Mouse (Mus musculus) midbrain, postnatal 0 days (tissue): ENCODE results near the gene Ovch2. TPM values are rescaled to one million over a fixed set of nuclear protein-coding genes. Genes with fewer than 3 reads are reported as not detected.

Experiments
- ATAC-seq: fragments of 200-750 bp; cut with Nextera tagmentation; 2 replicates; pipeline ENCODE4 v1.8.0; 2017; ENCODE audit warnings: moderate number of reproducible peaks, mild to moderate bottlenecking, moderate TSS enrichment, moderate library complexity; ENCODE audit not compliant: low FRiP score
- DNase-seq: peaks from one replicate; pipeline ENCODE4 v3.0.0-alpha.2; 2015; ENCODE audit warnings: low spot score
- H3K27ac ChIP-seq: fragments of 300-500 bp; sonication (generic); 2 replicates; pipeline ENCODE4 v1.5.1; 2014; ENCODE audit warnings: low read depth, mild to moderate bottlenecking, low read length, mixed read lengths
- H3K27me3 ChIP-seq: fragments of 300-500 bp; sonication (generic); 2 replicates; pipeline ENCODE4 v1.6.1; 2014; ENCODE audit warnings: low read length, control low read depth, mixed read lengths; ENCODE audit not compliant: insufficient read depth
- H3K36me3 ChIP-seq: fragments of 300-500 bp; sonication (generic); 2 replicates; pipeline ENCODE4 v1.6.1; 2014; ENCODE audit warnings: low read length, control low read depth, mixed read lengths; ENCODE audit not compliant: insufficient read depth
- H3K4me1 ChIP-seq: fragments of 300-500 bp; sonication (generic); 2 replicates; pipeline ENCODE4 v1.6.1; 2014; ENCODE audit warnings: mild to moderate bottlenecking, control low read depth, antibody characterized with exemption, low read length, mixed read lengths; ENCODE audit not compliant: insufficient read depth
- H3K4me2 ChIP-seq: fragments of 300-500 bp; sonication (generic); 2 replicates; pipeline ENCODE4 v1.6.1; 2014; ENCODE audit warnings: low read depth, mild to moderate bottlenecking, low read length, mixed read lengths; ENCODE audit not compliant: poor library complexity, severe bottlenecking
- H3K4me3 ChIP-seq: fragments of 300-500 bp; sonication (generic); 2 replicates; pipeline ENCODE4 v1.5.1; 2014; ENCODE audit warnings: low read depth, mild to moderate bottlenecking, low read length, moderate library complexity
- H3K9ac ChIP-seq: fragments of 300-500 bp; sonication (generic); replicated peaks from 2 replicates; pipeline ENCODE4 v1.6.1; 2014; ENCODE audit warnings: mild to moderate bottlenecking, low read length, moderate library complexity, mixed read lengths; ENCODE audit not compliant: poor library complexity, severe bottlenecking
- H3K9me3 ChIP-seq: fragments of 300-500 bp; sonication (generic); 2 replicates; pipeline ENCODE4 v1.6.1; 2016; ENCODE audit warnings: low read length, control low read depth
- CTCF ChIP-seq: IDR thresholded peaks from 2 replicates; pipeline ENCODE4 v1.5.1; 2016; ENCODE audit warnings: antibody characterized with exemption, mild to moderate bottlenecking
- WGBS: fragments of 180-500 bp; shearing (Covaris S2); extraction: QIAGEN DNeasy Blood & Tissue Kit; methylation state at CpG from one replicate; pipeline ENCODE4 v1.1.7; 2014; 5-methylcytosine and 5-hydroxymethylcytosine counted together
- polyA plus RNA-seq: library from polyadenylated mRNA; unstranded; fragments of >200 nt; fragmentation: Nextera tagmentation; extraction: Ambion mirVana; gene quantifications from 2 replicates; pipeline ENCODE4 v1.2.1, GENCODE M21; 2015
- total RNA-seq: library from RNA; depleted of rRNA; stranded (reverse); fragments of >200 nt; gene quantifications from 2 replicates; pipeline ENCODE4 v1.2.3, GENCODE M21; 2014; rRNA removed

Ovch2 gene
- total and polyA plus RNA-seq, 2 experiments from 2014 or later, result not detected

DNA sequence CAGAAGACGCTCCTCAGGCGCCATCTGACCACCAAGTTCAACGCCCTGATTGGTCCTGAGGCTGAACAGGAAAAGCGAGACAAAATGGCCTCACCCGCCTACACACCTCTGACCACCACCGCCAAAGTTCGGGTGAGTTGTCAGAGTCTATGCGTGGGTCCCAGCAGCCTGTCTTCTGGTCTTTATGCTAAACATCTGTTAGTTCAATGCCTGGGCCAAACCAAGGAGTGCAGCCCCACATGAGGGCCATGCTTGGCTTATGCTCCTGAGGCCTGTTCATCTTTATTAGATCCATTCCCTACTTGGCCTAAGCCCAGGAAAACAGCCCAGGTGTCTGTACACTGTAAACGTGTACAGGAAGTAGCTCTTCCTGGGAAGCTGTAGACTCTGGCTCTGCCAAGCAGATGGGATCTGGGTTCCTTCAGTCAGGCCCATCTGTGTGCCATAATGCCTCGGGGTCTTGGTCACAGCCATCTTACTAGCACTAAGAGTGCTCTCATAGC is 58.0 kb downstream of the Ovch2 start:
- Histone ChIP-seq H3K36me3 (no peaks in the 10 kb centered on the region), H3K4me1 (no peaks in the 10 kb centered on the region), H3K4me3 (no peak overlapping the region), H3K27ac (no peak overlapping the region), H3K9ac (no peak overlapping the region), H3K9me3 (no peaks in the 10 kb centered on the region), H3K4me2 (no peak overlapping the region), H3K27me3 (no peaks in the 10 kb centered on the region)
- WGBS, result 89% methylated on average over 10 of the region's 10 CpGs
- no peak for TF ChIP-seq CTCF
- DNase-seq (no peak), ATAC-seq (no peak)

DNA sequence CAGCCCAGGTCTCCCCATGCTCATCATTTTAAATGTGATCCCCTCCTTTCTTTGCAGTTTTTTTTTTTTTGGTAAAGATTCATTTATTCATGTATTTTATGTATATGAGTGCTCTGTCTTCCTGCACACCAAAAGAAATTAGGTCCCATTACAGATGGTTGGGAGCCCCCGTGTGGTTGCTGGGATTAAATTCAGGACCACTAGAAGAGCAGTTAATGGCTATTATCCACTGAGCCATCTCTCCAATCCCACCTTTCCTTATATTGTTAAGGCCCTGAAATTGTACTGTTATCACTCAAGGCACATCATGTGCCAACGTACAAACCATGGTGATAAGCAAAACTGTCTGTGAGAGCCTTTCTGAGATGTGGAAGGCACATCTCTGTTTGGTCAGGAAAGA is 62.3 kb downstream of the Ovch2 start:
- H3K4me1 ChIP-seq, result no peaks in the 10 kb centered on the region
- no peak overlapping the region for H3K27ac ChIP-seq
- ATAC-seq, result peak; percentile 44; the same call in 1 of the 2 replicates
- peak; percentile 76 for DNase-seq
- no peak overlapping the region for H3K9ac ChIP-seq
- no peak overlapping the region for H3K4me3 ChIP-seq
- H3K4me2 ChIP-seq, result no peak overlapping the region
- peak; percentile 77 for TF ChIP-seq CTCF
- WGBS, result 31% methylated on average over 2 of the region's 2 CpGs
- H3K9me3 ChIP-seq, result no peaks in the 10 kb centered on the region
- H3K36me3 ChIP-seq, result no peaks in the 10 kb centered on the region
- no peaks in the 10 kb centered on the region for H3K27me3 ChIP-seq

DNA sequence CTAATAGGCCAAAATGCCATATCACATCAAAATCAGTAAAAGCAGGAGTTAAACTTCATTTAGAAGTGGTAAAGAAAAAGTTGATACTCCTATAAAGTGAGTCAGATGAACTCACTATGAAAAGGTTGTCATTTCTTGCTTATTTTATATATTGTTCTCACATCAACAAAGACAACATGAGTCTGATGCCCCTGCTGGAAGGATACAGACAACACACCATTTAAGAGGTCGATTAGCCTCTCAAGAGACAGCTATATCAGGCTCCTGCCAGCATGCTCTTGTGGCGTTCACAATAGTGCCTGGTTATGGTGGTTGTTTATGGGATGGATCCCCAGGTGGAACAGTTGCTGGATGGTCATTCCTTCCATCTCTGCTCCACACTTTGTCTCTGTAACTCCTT is 67.8 kb downstream of the Ovch2 start:
- no peak overlapping the region for H3K9ac ChIP-seq
- ATAC-seq (no peak), DNase-seq (no peak)
- H3K27me3 ChIP-seq, result no peaks in the 10 kb centered on the region
- H3K4me3 ChIP-seq, result no peak overlapping the region
- H3K36me3 ChIP-seq, result no peaks in the 10 kb centered on the region
- H3K4me1 ChIP-seq, result no peaks in the 10 kb centered on the region
- no peak overlapping the region for H3K4me2 ChIP-seq
- no peak for TF ChIP-seq CTCF
- H3K27ac ChIP-seq, result no peak overlapping the region
- WGBS, result 81% methylated on average over 2 of the region's 2 CpGs
- H3K9me3 ChIP-seq, result no peaks in the 10 kb centered on the region

Other genes starting within 250 kb of the Ovch2 start
- 3.6 and 3.8 TPM in 2 replicates for gene Olfml1, start 233.8 kb downstream of the Ovch2 start, total RNA-seq
- 4.1 and 4.3 TPM in 2 replicates for gene Olfml1, start 233.8 kb downstream of the Ovch2 start, polyA plus RNA-seq
- 2.6 and 2.9 TPM in 2 replicates for gene Ppfibp2, start 206.0 kb downstream of the Ovch2 start, total RNA-seq
- gene Ppfibp2, start 206.0 kb downstream of the Ovch2 start, polyA plus RNA-seq, result 1.2 and 1.6 TPM in 2 replicates
- gene 5330417H12Rik, start 176.0 kb downstream of the Ovch2 start, total RNA-seq, result not detected in 2 replicates
- not detected in 2 replicates for gene 5330417H12Rik, start 176.0 kb downstream of the Ovch2 start, polyA plus RNA-seq
- not detected in 2 replicates for gene Cyb5r2, start 43.2 kb downstream of the Ovch2 start, total RNA-seq
- gene Cyb5r2, start 43.2 kb downstream of the Ovch2 start, polyA plus RNA-seq, result 0.47 and 0.60 TPM in 2 replicates
- gene Olfr467, start 11.1 kb upstream of the Ovch2 start, total RNA-seq, result not detected in 2 replicates
- gene Olfr467, start 11.1 kb upstream of the Ovch2 start, polyA plus RNA-seq, result not detected in 2 replicates
- not detected in 2 replicates for gene Olfr469, start 24.3 kb upstream of the Ovch2 start, total RNA-seq
- gene Olfr469, start 24.3 kb upstream of the Ovch2 start, polyA plus RNA-seq, result not detected in 2 replicates
- gene Olfr470, start 46.3 kb upstream of the Ovch2 start, total RNA-seq, result not detected in 2 replicates
- not detected in 2 replicates for gene Olfr470, start 46.3 kb upstream of the Ovch2 start, polyA plus RNA-seq
- gene Olfr472, start 96.7 kb upstream of the Ovch2 start, total RNA-seq, result not detected in 2 replicates
- gene Olfr472, start 96.7 kb upstream of the Ovch2 start, polyA plus RNA-seq, result not detected in 2 replicates
- not detected in 2 replicates for gene Olfr473, start 129.2 kb upstream of the Ovch2 start, total RNA-seq
- not detected in 2 replicates for gene Olfr473, start 129.2 kb upstream of the Ovch2 start, polyA plus RNA-seq
- not detected in 2 replicates for gene Olfr474, start 153.4 kb upstream of the Ovch2 start, total RNA-seq
- gene Olfr474, start 153.4 kb upstream of the Ovch2 start, polyA plus RNA-seq, result not detected in 2 replicates
- not detected in 2 replicates for gene Olfr476, start 163.6 kb upstream of the Ovch2 start, total RNA-seq
- not detected in 2 replicates for gene Olfr476, start 163.6 kb upstream of the Ovch2 start, polyA plus RNA-seq
- not detected in 2 replicates for gene Olfr477, start 185.5 kb upstream of the Ovch2 start, total RNA-seq
- gene Olfr477, start 185.5 kb upstream of the Ovch2 start, polyA plus RNA-seq, result not detected in 2 replicates
- gene Olfr478, start 232.8 kb upstream of the Ovch2 start, total RNA-seq, result not detected in 2 replicates
- not detected in 2 replicates for gene Olfr478, start 232.8 kb upstream of the Ovch2 start, polyA plus RNA-seq
- gene Olfr479, start 249.5 kb upstream of the Ovch2 start, total RNA-seq, result not detected in 2 replicates
- gene Olfr479, start 249.5 kb upstream of the Ovch2 start, polyA plus RNA-seq, result not detected in 2 replicates